ENCODE assay signal across 9 mouse cellular contexts in genomic region chr10:13429240-13429639, GRCm38 (mm10). TPM values are rescaled to one million over a fixed set of nuclear protein-coding genes. Genes with fewer than 3 reads are reported as not detected.
A peak's percentile ranks its signal among the peaks of the same experiment; 100 is the strongest.
DNase-seq lines count a peak whose midpoint lies in the region; ATAC-seq and TF ChIP-seq lines count a peak whose summit lies in the region.
"Had no signal": no experiment of that assay in that cellular context is flagged by ENCODE, and none has a peak within 500 bp of the region (broad histone marks: within the 10 kb centered on the region; RNA-seq: fewer than 3 reads in every experiment).

No protein-coding gene starts in this region.

- H3K36me3 ChIP-seq in kidney, adult 2 months (ENCODE audit: control insufficient read depth, insufficient read depth, low read length): no peaks in the 10 kb centered on the region
- no peaks in the 10 kb centered on the region for H3K36me3 ChIP-seq in embryonic facial prominence, embryonic 14.5 days (ENCODE audit: control insufficient read depth, insufficient read depth, low read length)
- H3K36me3 ChIP-seq in intestine, embryonic 16.5 days (ENCODE audit: control insufficient read depth, insufficient read depth, low read length): no peaks in the 10 kb centered on the region
- H3K36me3 ChIP-seq in neural tube, embryonic 14.5 days (ENCODE audit: control insufficient read depth, insufficient read depth, low read length): no peaks in the 10 kb centered on the region

- intact Hi-C loops in left cerebral cortex, postnatal 25 days (cut with DNase I): loop anchor here (1.0 kb wide), 1 partner anchor 342 kb away; no protein-coding TSS in a partner anchor

- no peak for TF ChIP-seq CTCF in kidney, adult 2 months (conservative IDR thresholded peaks at IDR 0.05; ENCODE audit: insufficient read depth, insufficient read length, low read depth, low read length)

- H3K9me3 ChIP-seq in embryonic facial prominence, embryonic 14.5 days (ENCODE audit: control insufficient read depth, low read length): no peaks in the 10 kb centered on the region
- no peaks in the 10 kb centered on the region for H3K9me3 ChIP-seq in intestine, embryonic 16.5 days (ENCODE audit: control insufficient read depth, low read length)
- H3K9me3 ChIP-seq in neural tube, embryonic 14.5 days (ENCODE audit: control insufficient read depth, low read length): no peaks in the 10 kb centered on the region

- peak overlapping the region; percentile 50 for H3K4me2 ChIP-seq in embryonic facial prominence, embryonic 14.5 days (ENCODE audit: low read depth, low read length)
- H3K4me2 ChIP-seq in intestine, embryonic 16.5 days (ENCODE audit: low read depth, low read length): no peak overlapping the region
- H3K4me2 ChIP-seq in neural tube, embryonic 14.5 days (ENCODE audit: low read depth, low read length): peak overlapping the region; percentile 23; the same call in 1 of the 2 replicates

- ATAC-seq in embryonic facial prominence, embryonic 14.5 days (ENCODE audit: low read depth): peak; percentile 81
- ATAC-seq in intestine, embryonic 16.5 days: peak; percentile 65
- peak; percentile 74 for ATAC-seq in neural tube, embryonic 14.5 days (ENCODE audit: low read depth)

- H3K4me1 ChIP-seq in kidney, adult 2 months (ENCODE audit: control insufficient read depth, insufficient read depth, low read length): peaks cover 8% of the 10 kb centered on the region; the same call in 1 of the 2 replicates
- peaks cover 19% of the 10 kb centered on the region for H3K4me1 ChIP-seq in embryonic facial prominence, embryonic 14.5 days (ENCODE audit: control insufficient read depth, insufficient read depth, low read length)
- no peaks in the 10 kb centered on the region for H3K4me1 ChIP-seq in intestine, embryonic 16.5 days (ENCODE audit: control insufficient read depth, insufficient read depth, low read length)
- H3K4me1 ChIP-seq in neural tube, embryonic 14.5 days (ENCODE audit: control insufficient read depth, insufficient read depth, low read length): 0 out of 2 replicates have a peak, but pooled peaks cover 4% of the 10 kb centered on the region

- WGBS in kidney, adult 2 months: 53% methylated on average over 13 of the region's 13 CpGs
- 14% methylated on average over 13 of the region's 13 CpGs for WGBS in embryonic facial prominence, embryonic 14.5 days
- WGBS in intestine, embryonic 16.5 days: 53% methylated on average over 13 of the region's 13 CpGs
- 11% methylated on average over 13 of the region's 13 CpGs for WGBS in neural tube, embryonic 14.5 days

- DNase-seq in kidney, adult 2 months: peak; percentile 52
- no peak for DNase-seq in kidney, postnatal 10 days
- peak; percentile 92 for DNase-seq in embryonic facial prominence, embryonic 14.5 days (ENCODE audit: low spot score)
- DNase-seq in spleen, postnatal 10 days (ENCODE audit: low spot score in 2 of 2): no peak
- no peak for DNase-seq in left cerebral cortex, postnatal 25 days (ENCODE audit: low spot score in 2 of 2)
- no peak for DNase-seq in thymus, adult 18-20 months

- H3K4me3 ChIP-seq in kidney, adult 2 months (ENCODE audit: insufficient read depth, low read depth, low read length): no peak overlapping the region
- 0 out of 2 replicates have a peak overlapping the region, but pooled peaks have one; percentile 13 for H3K4me3 ChIP-seq in embryonic facial prominence, embryonic 14.5 days (ENCODE audit: low read depth, low read length)
- H3K4me3 ChIP-seq in intestine, embryonic 16.5 days (ENCODE audit: low read length): no peak overlapping the region
- no peak overlapping the region for H3K4me3 ChIP-seq in neural tube, embryonic 14.5 days (ENCODE audit: low read depth, low read length)
- H3K4me3 ChIP-seq: myocyte had no signal

- H3K27me3 ChIP-seq in kidney, adult 2 months (replicated peaks; ENCODE audit: control insufficient read depth, insufficient read depth, low read length): no peaks in the 10 kb centered on the region
- H3K27me3 ChIP-seq in embryonic facial prominence, embryonic 14.5 days (replicated peaks; ENCODE audit: control insufficient read depth, insufficient read depth, low read length): no peaks in the 10 kb centered on the region
- H3K27me3 ChIP-seq in intestine, embryonic 16.5 days (replicated peaks; ENCODE audit: control insufficient read depth, insufficient read depth, low read length): no peaks in the 10 kb centered on the region
- H3K27me3 ChIP-seq in neural tube, embryonic 14.5 days (ENCODE audit: control insufficient read depth, insufficient read depth, low read length): no peaks in the 10 kb centered on the region

- no peak overlapping the region for H3K27ac ChIP-seq in kidney, adult 2 months (ENCODE audit: insufficient read depth, low read depth, low read length)
- peak overlapping the region; percentile 76 for H3K27ac ChIP-seq in embryonic facial prominence, embryonic 14.5 days (replicated peaks; ENCODE audit: low read depth, low read length)
- H3K27ac ChIP-seq in intestine, embryonic 16.5 days (ENCODE audit: low read length): peak overlapping the region; percentile 37; the same call in 1 of the 2 replicates
- no peak overlapping the region for H3K27ac ChIP-seq in neural tube, embryonic 14.5 days (ENCODE audit: low read depth, low read length)

- H3K9ac ChIP-seq in embryonic facial prominence, embryonic 14.5 days (ENCODE audit: low read depth, low read length): peak overlapping the region; percentile 40; the same call in 1 of the 2 replicates
- H3K9ac ChIP-seq in intestine, embryonic 16.5 days (ENCODE audit: low read depth, low read length): no peak overlapping the region
- H3K9ac ChIP-seq in neural tube, embryonic 14.5 days (replicated peaks; ENCODE audit: low read depth, low read length): 0 out of 2 replicates have a peak overlapping the region, but pooled peaks have one; percentile 16

- no peak for TF ChIP-seq POLR2A in kidney, adult 2 months (IDR thresholded peaks at IDR 0.05; ENCODE audit: low read depth, low read length)

RNA-seq across cellular contexts. Expression of gene Phactr2, which starts 45.0 kb away (rescaled TPM):
- polyA plus RNA-seq in kidney, adult 2 months (2012; rRNA removed): 10.7 and 12.5 TPM in 2 replicates
- 37.8 and 39.9 TPM in 2 replicates for polyA plus RNA-seq in embryonic facial prominence, embryonic 14.5 days (2014; fragmentation: Nextera tagmentation; extraction: Ambion mirVana)
- 10.0 and 11.5 TPM in 2 replicates for polyA plus RNA-seq in intestine, embryonic 16.5 days (2015; fragmentation: Nextera tagmentation; extraction: Ambion mirVana)
- polyA plus RNA-seq in neural tube, embryonic 14.5 days (2014; fragmentation: Nextera tagmentation; extraction: Ambion mirVana): 7.5 and 11.3 TPM in 2 replicates
- total RNA-seq in left cerebral cortex, postnatal 25 days (2021): 10 to 100 TPM; 24.5 to 27.1 TPM
- polyA plus RNA-seq: myocyte had no signal

Comparison
In these comparisons a context has a peak if more than half of its experiments do, and no peak if none do; other contexts are left out.
1. DNase-seq: peak in kidney, adult 2 months (single experiment) and embryonic facial prominence, embryonic 14.5 days (single experiment); none in kidney, postnatal 10 days (single experiment), spleen, postnatal 10 days (0 of 2), left cerebral cortex, postnatal 25 days (0 of 2) and thymus, adult 18-20 months (0 of 2).
2. H3K27ac ChIP-seq: peak in embryonic facial prominence, embryonic 14.5 days (single experiment) and intestine, embryonic 16.5 days (single experiment); none in kidney, adult 2 months (single experiment) and neural tube, embryonic 14.5 days (single experiment).
3. Peak in every context shown above with its lines, with median percentiles within 50 percentile points of each other: ATAC-seq.